Mouse (Mus musculus) v-Abl transformed pro-B cells (cell line): ENCODE measurements around the gene Dnah2.

Source experiments
- in situ Hi-C, 2 experiments: fragments of 400-800 bp; cut with MboI; formaldehyde crosslinking; loops; one replicate each; pipeline ENCODE4 v1.15.1; 2025; ENCODE audit not compliant: unreplicated experiment in 2 of 2

The Dnah2 gene

DNA sequence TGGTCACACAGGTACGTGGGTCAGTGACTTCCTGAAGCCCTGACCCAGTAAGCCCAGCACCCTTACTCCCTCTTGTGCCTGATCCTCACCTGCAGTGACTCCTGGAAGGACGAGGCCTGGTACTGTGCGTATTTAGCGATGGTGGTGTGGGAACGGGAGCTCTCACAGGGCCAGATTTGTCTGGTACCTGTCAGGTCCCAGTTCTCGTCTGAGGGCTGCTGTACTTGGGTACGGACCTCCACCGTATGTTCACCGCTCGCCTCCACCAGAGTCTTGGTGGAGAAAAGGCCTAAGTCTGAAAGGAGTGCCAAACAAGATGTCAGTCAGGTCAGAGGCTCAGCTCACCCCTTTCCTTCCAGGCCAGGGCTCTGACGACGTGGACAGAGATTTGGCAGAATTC lies 146.9 kb downstream of the Dnah2 start:
- in situ Hi-C loops, result loop anchor here (10.0 to 25.0 kb wide), 3 partner anchors 113 to 1260 kb away; partner anchors contain the start of genes Ctdnep1 (in 1 of the 2), Elp5 (in 1 of the 2), Eno3 (in 1 of the 2) and Gabarap (in 1 of the 2)

DNA sequence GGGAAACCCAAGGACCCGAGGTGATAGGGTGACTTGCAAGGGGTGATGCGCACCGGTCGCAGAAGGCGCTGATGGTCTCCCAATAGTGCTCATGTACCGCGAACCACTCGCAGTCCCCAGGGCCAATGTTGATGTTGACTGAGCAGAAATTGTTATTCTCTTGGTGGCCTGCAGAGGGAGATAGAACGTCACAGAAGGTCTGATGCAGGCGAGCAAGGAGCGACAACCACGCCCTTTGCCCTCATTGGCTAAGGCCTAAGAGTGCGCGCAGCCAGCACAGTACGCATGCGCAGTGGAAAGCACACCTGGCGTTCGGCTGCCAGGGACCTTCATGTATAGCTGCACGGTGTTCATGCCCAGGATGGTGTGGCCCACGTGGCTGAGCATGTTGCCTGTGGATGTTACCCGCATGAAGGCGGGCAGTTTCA lies 147.7 kb downstream of the Dnah2 start:
- in situ Hi-C loops, result loop anchor here (10.0 to 25.0 kb wide), 3 partner anchors 114 to 1261 kb away; partner anchors contain the start of genes Ctdnep1 (in 1 of the 2), Elp5 (in 1 of the 2), Eno3 (in 1 of the 2) and Gabarap (in 1 of the 2)

DNA sequence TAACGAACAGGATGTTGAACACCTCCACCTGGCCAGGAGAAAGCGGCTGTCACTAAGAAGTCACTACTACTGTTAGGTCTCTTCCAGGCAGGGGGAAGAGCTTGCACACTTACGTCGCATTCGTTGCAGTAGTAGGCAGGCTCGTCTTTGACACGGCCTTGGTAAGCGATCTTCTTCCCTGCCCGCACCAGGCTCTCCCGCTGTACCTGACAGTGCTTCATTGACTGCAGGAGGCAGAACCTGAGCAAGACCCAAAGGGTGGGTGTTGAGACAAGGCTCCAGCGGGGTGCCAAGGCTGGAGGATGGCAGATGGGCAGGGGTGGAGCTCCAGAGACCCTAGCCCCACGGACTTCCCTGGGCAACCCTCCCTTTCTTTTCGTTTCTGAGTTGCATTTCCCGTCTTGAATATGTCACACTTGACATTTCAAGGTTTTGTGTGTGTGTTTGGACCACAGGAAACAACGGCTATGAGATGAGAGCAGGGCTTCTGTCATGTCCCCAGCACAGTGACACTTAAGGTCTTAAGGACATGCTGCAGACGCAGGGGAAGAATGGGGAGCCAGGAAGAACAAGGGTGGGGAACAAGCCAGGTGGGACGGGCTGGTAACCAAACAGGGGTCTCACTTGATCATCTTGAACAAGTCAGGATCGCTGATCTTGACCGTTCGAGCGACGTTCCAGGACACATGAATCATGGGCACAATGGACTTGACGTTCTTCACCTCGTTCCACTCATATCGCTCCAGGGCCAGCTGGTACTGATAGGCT lies 148.6 kb downstream of the Dnah2 start:
- in situ Hi-C loops, result loop anchor here (10.0 to 25.0 kb wide), 3 partner anchors 115 to 1262 kb away; partner anchors contain the start of genes Ctdnep1 (in 1 of the 2), Elp5 (in 1 of the 2), Eno3 (in 1 of the 2) and Gabarap (in 1 of the 2)

DNA sequence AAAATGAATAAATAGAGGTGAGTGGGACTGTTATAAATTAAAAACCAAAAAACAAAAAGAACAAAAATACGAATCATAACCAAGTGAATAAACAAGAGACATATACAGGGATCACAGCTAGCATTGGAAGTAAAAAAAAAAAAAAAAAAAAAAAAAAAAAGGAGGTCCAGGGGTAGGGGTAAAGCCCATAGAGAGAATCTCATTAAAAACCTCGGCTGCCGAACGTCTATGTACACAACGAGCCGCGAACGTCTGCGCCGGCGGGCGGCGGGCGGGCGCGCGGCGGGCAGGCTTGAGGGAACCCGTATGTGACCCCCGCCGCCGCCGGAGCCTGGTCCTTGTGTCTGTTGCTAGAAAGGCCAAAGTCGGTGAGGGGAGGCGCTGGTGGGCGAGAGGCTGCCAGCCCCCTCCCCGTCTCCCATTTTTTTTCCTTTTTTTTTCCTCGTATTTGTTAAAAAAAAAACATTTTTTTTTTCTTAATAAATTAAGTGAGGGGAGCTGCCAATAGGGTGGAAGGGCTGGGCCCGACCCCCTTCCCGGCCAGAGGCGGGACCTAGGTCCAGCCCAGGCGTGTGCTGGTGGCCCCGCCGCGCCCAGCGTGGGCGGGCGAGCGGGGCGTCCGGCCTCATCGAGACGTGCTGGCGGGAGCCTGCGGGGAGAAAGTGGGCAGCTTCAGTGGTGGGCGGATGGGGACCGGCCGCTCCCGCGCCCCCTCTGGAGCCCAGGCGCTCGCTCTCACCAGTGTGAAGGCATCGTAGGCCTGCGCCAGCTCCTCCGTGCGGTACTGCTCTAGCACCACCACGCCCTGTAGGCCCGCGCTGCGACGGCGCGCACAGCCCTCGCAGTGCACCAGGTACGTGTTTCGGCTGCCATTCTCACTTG lies 149.5 kb downstream of the Dnah2 start:
- in situ Hi-C loops, result loop anchor here (5.0 to 25.0 kb wide), 4 partner anchors 33 to 1263 kb away; partner anchors contain the start of genes Ctdnep1 (in 1 of the 2), Elp5 (in 1 of the 2), Eno3 (in 1 of the 2) and Gabarap (in 1 of the 2)

DNA sequence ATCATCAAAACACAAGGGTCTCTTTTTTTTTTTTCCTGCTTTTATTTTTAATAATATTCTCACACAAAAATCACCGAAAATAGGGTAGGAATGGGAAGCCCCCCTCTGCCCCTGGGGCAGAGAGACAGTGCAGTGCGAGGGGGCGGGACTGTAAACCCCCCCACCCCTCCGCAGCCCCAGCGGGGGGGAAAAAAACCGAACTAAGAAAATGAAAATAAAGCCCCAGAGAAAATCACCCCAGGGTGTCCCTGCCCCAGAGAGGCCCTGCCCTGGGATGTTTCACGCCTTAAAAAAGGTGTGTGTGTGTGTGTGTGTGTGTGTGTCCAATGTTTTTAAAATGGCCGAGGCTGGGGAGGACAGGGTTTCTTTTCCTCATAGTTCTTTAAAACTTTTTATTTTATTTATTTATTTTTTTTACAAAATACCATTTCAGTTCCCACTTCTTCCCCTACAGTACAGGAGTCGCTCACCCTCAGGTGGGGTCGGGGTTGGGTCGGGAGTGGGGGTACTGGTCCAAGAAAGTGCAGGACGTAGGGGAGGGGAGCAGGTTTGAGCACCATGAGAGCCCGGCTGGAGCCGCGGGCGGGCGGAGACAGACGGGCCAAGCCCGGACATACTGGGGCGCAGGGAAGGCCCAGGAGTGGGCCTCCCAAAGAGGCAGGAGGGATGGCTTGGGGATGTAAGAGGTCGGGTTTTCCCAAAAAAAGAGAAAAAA lies 150.3 kb downstream of the Dnah2 start:
- in situ Hi-C loops, result loop anchor here (5.0 kb wide), 1 partner anchor 34 kb away; no protein-coding TSS in a partner anchor

DNA sequence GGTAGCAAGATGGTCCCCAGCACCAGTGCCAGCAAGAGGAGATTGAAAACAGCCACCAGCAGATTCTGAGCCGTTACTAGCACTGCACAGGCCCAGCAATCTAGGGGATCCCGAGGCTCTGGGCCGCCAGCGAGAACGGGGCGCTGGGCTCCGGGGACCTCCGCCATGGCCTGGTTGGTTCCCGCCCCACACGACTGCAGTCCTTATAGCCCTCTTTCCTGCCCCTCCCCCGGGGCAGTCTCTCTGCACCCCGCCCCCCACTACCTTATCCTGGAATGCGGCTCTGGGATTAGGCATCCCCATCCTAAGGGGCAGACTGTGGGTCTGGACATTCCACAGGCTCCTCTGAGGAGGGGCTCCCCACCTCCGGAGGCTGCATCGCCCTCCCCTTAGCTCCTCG lies 150.9 kb downstream of the Dnah2 start, which contains the start of gene Tmem88:
TSS of gene Tmem88 (minus strand) at position 176 of the 400 bp plus-strand sequence.
- in situ Hi-C loops, result loop anchor here (5.0 kb wide), 1 partner anchor 34 kb away; no protein-coding TSS in a partner anchor

DNA sequence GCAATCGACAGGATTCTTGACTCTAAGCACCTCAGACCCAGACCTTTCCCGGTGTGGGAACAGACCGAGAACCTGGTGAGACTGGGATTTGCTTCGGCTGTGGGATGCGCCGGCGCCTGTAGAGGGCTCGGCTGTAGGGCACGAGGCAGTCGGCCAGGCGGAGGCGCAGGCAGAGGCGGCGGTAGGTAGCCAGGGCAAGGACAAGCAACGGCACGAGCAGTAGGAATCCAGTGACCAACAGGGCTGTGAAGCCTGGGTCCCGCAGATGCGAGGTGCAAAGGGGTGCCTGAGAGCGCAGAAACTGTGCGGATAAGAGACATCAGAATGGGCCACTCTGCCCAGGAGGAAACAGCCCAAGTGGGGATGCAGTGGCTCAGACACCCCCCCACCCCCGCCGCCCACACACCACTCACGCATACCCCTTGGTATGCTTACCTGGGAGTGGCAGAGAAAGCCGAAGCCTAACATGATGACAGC lies 151.3 kb downstream of the Dnah2 start:
- in situ Hi-C loops, result loop anchor here (5.0 kb wide), 1 partner anchor 35 kb away; no protein-coding TSS in a partner anchor

DNA sequence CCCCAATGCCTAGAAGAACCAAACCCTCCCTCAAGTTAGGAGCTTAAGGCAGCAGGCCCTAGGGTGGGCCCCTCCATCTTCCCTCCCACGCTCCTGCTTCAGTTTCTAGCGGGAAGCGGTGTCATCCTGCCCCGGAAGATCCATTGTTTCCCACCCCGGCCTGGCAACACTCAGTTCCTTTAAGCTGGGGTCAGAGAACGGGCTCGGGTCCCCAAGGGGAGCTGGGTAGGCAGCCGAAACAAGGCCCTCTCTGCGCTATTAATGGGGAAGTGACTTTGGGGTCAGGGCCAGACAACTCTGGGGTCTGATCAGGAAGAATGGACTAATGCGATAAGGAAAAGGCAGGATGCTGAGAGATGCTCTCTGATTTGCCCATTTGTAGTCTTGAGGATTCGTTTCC lies 152.1 kb downstream of the Dnah2 start:
- in situ Hi-C loops, result loop anchor here (5.0 kb wide), 1 partner anchor 36 kb away; no protein-coding TSS in a partner anchor

DNA sequence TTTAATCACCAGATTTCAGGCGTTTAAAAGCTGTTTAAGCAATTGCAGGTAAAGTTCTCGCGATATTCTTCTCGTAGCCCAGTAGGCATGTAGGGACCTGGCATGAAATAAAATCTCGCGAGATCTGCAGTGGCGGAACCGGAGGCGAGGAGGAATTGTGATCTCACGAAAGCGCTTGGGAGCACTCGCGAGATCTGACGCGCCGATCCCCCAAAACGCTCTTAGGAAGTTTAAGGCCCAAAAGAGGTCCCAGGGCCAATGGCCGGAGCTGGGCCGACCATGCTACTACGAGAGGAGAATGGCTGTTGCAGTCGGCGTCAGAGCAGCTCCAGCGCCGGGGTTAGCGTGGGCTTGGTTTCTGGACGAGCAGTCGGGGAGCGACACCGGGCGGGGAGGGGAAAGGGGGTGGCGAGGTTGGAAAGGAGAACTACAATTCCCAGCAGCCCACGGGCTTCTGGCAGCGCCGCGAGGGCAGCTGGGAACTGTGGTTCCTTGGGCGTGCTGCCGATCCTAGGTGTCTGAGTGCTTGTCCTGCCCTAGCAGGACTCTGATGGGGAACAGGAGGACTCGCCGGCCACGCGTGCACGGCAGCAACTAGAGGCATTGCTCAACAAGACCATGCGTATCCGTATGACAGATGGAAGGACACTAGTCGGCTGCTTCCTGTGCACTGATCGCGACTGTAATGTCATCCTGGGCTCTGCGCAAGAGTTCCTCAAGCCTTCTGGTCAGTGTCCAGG lies 153.1 kb downstream of the Dnah2 start:
- in situ Hi-C loops, result loop anchor here (5.0 kb wide), 1 partner anchor 36 kb away; no protein-coding TSS in a partner anchor

DNA sequence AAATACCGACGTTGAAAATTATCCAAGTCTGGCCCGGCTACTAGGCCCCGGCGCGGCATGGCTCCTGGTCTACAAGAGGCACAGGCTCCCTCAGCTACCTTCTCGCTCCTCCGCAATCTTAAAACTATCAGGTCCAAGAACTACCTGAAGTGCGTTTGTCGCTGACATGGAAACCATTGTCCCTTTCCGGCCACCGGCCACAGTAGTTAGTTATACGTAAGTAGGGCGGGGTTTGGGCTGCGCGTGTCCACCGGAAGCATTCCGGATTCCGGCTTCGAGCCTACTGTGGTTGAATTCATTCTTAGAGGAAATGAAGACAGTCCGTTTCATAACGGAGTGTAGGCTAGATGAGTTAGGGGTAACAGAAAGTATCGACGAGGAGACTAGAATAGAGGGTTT lies 153.7 kb downstream of the Dnah2 start, which contains the start of the genes Naa38 and Cyb5d1:
TSS of gene Naa38 (plus strand) at position 253 of the 399 bp plus-strand sequence.
TSS of gene Cyb5d1 (minus strand) at position 397 of the 399 bp plus-strand sequence.
- in situ Hi-C loops, result loop anchor here (5.0 kb wide), 1 partner anchor 37 kb away; no protein-coding TSS in a partner anchor

DNA sequence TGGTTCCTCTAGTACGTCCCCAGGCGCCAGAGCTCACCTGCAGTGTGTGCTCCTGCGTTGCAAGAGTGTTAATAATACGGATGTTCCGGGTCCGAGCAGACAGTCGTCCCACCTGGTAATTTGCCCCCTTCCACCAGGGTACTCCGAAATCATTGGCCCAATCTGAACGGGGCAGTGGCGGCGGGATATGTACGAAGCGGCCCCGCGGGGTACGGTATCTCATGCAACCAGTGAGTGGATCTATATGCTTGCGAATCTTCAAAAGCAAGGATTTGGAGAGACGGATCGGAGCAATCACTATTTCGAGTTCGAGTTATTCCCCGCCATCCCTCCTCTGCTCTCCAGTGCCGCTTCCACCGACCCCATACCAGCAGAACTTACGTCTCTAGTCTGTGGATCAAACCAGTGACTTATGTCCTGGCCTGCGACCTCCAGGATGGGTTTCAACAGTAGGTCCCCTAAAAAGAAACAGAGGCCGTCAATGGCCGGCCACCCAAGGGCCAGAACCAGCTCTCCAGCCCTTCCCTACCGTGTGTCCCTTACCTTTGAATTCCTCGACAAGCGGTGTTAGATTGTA lies 154.2 kb downstream of the Dnah2 start:
- in situ Hi-C loops, result loop anchor here (5.0 kb wide), 2 partner anchors 38 to 87 kb away; no protein-coding TSS in a partner anchor

DNA sequence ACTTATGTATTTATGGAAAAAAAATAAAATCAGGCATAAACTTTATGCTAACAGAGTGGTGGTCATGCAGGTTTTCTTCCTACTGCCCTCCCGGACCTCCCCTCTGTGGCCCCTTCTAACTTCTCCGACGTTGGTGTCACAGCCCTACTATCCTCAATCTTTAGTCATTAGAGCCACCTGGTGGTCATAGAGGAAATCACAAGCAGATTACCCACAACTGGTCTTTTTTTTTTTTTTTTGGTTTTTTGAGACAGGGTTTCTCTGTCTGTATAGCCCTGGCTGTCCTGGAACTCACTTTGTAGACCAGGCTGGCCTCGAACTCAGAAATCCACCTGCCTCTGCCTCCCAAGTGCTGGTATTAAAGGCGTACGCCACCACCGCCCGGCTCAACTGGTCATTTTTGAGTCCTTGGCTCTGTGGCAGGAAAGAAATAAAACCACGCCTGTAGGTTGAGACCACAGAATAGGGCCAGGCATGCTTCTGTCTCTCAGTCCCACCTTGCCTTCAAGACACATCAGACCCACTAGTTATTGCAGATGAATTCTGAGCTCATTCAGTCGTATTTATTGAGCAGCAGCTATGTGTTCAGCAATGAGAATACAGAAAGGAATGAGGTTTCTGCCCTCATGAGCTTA lies 158.4 kb downstream of the Dnah2 start:
- in situ Hi-C loops, result loop anchor here in 1 of 2 experiments (5.0 kb wide), 1 partner anchor 83 kb away; no protein-coding TSS in a partner anchor

DNA sequence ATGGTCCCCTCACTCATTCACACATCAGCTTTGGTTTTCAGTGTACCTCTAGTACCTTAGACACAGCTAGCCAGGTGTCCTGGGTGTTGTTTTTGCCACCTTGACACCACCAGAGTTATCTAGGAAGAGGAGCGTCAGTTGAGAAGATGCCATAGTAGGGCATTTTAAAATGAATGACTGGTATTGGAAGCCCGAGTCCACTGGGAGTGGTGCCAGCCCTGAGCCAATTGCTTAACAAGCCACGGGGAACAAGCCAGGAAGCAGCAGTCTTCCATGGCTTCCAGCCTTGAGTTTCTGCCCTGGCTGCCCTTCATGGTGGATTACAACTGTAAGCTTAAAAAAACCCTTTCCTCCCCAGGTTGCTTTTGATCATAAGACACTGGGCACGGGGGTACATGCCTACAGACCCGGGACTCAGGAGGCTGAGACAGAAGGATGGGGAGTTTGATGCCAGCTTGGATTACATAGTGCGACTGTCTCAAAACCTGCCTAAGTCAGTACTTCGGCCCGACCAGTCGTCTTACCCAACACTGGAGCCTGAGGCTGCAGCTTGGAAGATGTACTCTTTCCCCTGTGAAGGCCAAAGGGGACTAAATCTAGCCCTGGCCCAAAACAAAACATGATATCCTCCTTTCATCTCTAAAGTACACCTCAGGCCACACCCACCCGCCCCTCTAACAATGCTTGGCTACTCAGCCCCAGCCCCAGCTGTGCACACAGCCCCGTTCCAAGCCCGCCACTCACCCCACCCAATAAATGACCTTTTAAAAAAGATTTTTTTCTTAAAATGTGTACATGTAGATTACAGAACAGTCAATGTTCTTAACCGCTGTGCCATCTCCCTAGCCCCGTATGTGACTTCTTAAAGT lies 159.1 kb downstream of the Dnah2 start:
- in situ Hi-C loops, result loop anchor here (5.0 to 10.0 kb wide), 4 partner anchors 55 to 132 kb away; no protein-coding TSS in a partner anchor

DNA sequence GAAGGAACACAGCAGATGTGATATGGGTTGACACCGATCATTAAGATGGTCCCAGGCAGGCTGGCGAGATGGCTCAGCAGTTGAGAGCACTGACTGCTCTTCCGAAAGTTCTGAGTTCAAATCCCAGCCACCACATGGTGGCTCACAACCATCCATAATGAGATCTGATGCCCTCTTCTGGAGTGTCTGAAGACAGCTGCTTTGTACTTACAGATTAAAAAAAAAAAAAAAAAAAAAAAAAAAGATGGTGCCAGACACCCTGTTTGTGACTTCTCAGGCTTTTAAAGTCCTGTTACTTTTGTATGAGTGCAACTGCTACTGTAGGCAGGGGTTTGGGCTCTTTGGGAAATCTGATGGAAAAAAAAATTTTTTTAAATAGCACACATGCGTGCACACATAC lies 160.2 kb downstream of the Dnah2 start:
- in situ Hi-C loops, result loop anchor here (5.0 to 10.0 kb wide), 3 partner anchors 54 to 131 kb away; no protein-coding TSS in a partner anchor

DNA sequence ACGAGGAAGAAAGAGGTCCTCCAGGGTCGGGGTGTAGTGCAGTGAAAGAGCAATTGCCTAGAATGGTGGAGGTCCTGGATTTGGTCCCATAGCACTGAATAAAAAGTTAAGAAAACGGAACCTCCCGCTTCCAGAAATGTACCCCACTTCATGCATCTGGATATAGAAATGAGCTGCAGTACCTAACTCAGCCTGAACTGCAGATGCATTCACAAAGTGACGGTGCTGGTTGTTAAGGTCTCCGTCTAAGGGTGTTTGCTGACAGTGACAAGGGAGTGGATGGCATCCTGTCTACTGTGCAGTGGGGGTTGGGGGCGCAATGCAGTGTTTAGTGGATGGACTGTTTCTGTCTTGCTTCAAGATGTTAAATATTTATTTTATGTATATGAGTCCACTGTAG lies 162.2 kb downstream of the Dnah2 start:
- in situ Hi-C loops, result loop anchor here (5.0 to 10.0 kb wide), 3 partner anchors 52 to 129 kb away; no protein-coding TSS in a partner anchor

DNA sequence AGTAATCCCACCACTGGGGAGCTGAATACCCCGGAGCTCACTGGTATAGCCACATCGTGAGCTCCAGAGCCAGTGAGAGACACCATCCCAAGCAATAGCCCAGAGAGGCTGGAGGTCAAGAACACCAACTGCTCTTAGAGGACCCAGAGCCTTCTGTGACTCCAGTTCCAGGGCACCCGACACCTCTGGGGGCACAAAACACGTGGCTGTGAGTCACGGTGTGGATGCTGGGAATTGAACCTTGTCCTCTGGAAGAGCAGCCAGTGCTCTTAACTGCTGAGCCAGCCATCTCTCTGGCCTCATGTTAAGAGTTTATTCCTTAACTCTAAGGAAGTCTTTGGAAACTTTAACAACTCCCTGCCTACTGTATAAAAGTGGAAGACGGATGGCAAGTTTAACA lies 163.9 kb downstream of the Dnah2 start:
- in situ Hi-C loops, result loop anchor here (5.0 to 10.0 kb wide), 4 partner anchors 50 to 132 kb away; no protein-coding TSS in a partner anchor
